Mouse (Mus musculus): ENCODE data around the gene Mllt10.

Gene Mllt10

DNA sequence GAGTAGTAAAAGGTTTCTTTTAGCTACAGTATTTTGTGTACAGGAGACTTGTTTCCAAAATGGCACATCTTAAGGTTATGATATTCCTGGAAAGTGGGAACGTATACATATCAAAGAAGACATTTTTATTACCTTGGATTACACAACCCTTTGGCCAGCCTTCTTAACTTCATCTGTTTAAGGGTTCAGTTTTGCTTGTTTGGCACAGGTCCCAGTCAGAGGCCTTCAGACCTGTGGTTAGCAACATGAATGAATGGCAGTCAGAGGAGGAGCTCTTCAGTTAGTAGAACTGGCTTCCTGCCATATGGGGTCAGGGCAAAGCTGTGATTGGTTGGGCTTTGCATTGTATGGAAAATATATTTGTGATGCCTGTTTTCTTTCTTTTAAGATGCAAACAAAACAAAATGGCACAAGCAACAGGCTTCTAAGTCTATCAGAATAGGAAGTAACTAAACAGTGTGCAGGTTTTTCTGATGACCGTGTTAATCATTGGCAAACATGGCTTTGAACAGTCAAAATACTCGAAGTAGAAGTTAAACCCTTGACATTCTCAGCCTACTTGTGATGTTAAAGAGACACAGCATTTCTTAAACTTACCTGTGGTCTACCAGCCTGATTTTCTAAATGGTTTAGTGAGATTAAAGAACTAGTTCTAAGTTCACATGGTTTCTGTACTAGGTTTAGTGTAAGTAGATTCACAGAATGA, 140.8 kb downstream of the Mllt10 start:
- DNase-seq (ENCODE audit: low spot score in 2 of 2): no peak

DNA sequence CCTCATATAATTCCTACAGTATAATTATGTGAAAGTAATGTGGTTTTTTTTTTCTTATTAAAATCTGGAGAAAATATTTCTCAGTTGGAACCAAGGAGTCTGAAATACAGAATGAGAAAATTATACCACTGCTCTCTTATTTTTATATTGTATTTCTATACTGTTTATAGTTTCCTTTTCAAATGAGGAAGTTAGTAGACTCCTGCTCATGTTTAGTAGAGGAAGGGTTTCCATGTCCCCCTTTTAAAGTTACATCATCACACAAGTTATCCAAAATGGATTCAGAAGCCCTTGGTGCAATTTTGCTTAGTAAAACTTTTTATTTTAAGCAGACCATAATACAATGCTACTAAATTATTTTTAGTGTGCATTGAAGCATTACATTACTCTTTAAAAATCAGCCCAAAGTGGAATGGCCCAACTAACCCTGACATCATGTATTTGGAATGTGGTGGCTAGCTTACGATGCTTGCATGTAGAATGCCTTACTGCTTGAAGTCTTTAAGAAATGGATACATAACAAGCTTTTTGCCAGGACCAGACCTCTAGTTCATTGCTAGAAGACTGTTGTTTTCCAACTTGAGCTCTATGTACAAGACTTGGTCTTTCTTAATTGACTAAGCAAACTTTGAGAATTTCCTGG, 146.9 kb downstream of the Mllt10 start:
- no peak for DNase-seq (ENCODE audit: low spot score in 2 of 2)

DNA sequence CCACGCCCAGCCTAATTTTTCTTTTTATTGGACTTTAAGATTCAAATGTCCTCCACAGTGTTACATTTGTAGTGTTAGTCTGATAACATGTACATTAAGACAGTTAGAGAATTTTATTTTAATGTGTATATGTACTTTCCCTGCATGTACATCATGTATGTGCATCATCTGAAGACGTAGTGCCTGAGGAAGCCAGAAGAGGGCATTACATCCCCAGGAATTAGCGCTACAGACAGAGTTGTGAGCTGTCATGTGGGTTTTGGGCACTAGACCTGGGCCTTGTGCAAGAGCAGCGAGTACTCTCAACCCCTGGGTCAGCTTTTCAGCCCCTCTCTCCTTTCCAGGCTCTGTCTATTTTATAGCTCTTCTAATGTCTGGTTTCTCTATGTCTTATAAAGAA, 147.9 kb downstream of the Mllt10 start:
- no peak for DNase-seq (ENCODE audit: low spot score in 2 of 2)

DNA sequence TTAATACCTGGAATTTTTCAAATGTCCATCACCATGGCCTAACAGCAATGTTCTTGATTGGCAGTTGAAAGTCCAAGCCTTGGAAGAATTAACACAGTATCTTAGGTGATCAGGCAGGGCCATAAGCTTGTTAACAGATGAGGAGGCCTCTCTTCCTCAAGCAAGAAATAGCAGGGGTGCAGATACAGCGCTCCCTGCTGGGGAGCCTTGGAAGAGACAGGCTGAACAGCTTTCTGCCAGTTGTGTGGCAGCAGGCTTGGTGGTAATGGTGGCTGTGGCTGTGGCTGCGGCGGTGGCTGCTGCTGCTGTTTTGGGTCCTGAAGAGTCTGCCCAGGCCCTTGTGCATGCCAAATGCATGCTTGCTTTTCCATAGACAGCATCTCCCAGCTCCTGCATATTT, 150.1 kb downstream of the Mllt10 start:
- DNase-seq (ENCODE audit: low spot score in 2 of 2): peak; percentile 57 to 81

DNA sequence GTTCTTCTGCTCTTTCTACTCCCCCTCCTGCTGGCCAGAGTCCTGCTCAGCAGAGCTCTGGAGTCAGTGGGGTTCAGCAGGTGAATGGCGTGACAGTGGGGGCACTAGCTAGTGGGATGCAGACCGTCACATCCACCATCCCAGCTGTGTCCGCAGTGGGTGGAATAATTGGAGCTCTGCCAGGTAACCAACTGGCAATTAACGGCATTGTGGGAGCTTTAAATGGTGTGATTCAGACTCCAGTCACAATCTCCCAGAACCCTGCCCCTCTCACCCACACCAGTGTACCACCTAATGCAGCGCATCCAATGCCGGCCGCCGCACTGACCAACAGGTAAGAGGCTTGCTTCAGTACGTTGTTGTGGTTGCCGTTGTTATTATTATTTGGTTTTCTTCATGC, 151.8 kb downstream of the Mllt10 start:
- DNase-seq (ENCODE audit: low spot score in 2 of 2): no peak

DNA sequence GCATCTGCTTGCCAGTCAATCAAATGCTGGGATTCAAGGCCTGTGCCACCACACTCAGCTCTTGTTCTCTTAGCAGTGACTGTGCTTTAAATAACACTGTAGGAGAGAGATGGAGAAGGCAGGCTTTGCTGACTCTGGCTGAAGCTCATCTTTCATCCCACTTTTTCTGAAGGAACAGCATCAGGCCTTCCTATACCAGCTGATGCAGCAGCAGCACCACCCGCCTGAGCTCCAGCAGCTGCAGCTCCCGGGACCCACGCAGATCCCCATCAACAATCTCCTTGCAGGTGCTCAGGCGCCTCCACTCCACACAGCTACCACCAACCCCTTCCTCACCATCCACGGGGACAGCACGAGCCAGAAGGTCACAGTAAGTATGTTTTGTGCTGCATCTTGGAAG, 153.5 kb downstream of the Mllt10 start:
- no peak for DNase-seq (ENCODE audit: low spot score in 2 of 2)

DNA sequence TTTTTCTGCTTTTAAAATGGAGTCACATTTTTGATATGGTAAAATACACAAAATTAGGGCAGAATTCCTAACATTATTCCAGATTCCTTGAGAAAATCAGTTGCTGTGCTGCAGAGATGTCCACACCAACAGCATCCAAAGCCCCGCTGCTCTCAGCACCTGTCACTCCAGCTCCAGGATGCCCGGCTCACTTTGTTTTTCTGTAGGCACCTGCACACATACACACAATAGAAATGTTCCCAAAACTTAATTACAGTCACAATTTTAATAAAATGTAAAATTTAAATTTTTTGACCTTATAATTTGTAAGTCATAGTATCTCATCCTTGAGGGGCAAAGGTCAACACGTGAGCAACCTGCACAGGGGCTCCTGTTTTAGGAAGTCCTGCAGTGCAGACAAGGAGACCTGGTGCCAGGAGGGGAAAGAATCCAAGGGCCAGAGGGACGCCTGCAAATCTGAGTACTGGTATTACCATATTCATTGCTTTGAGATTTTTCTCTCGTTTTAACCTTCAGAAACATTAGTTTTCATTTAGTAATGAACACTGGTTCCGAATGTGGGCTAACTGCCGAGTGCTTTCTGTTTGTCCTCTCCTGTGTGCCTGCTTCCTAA, 154.3 kb downstream of the Mllt10 start:
- no peak for DNase-seq (ENCODE audit: low spot score in 2 of 2)

DNA sequence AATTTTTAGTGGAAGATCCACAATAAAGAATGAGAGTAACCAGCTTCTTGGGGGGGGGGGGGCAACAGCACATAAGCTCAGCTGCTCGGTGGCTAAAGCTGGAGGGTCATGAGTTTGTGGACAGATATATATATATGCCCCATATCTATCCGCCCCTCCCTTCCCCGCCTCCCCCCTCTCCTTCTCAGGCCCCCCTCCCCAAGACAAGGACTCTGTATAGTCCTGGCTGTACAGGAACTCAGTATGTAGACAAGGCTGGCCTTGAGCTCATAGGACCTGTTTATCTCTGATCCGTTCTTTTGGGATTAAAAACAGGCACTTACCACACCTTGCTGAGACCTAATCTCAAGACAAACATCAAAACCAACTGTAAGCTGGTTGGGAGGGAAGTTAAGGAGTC, 154.9 kb downstream of the Mllt10 start:
- no peak for DNase-seq (ENCODE audit: low spot score in 2 of 2)

DNA sequence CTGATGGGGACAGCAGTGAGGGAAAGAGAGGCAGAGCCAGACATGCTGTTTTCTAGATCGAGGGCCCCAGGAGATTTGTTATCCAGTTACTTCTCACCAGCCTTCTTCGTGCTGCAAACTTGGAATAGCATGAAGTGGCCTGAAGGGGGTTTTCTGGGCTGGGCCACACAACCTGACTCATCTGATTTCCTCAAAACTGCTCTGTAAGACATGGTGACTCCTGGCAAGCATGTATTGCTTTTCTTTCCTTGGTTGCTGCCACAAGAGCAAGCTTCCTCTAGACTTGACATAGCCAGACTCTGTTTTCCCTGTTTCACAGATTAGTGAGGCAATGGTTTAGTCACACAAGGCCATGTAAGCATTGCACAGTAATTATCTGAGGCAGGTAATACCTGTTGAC, 159.0 kb downstream of the Mllt10 start:
- no peak for DNase-seq (ENCODE audit: low spot score in 2 of 2)

DNA sequence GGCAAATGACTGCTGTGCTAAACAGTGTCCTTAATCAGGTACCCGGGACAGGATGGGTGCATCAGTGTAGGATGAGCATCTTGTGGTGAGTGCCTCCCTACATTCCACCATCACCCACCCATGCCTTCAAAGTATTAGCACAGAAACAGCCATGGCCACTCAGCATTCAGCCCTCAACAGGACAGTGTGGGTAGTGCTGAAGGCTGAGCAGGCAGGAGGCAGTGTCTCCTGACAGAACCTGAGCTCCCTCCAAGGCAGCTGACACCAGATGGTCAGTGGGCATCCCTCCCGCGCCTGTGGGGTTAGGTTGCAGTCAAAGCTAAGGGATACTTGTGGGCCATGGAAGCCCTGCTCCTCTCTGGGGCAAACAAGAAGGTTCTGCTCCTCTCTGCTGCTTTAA, 162.8 kb downstream of the Mllt10 start:
- DNase-seq (ENCODE audit: low spot score in 2 of 2): no peak

DNA sequence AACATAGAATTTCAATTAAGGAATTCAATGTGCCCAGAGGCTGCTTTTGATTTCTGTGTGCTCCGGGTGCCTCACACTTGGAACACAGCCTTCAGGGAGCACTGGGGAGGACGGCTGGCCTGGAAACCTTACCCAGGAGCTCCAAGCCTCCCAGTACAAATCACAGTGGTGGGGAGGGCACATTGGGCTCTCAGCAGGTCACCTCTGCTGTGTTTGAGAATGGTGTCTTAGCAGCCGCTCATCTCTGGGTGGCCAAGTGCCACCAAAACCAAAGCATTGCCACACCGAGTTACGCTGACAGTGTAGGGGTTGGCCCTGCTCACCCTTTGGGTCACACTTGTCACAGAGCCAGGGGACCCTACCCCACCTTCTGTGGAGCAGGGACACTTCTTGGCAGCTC, 163.5 kb downstream of the Mllt10 start:
- no peak for DNase-seq (ENCODE audit: low spot score in 2 of 2)

DNA sequence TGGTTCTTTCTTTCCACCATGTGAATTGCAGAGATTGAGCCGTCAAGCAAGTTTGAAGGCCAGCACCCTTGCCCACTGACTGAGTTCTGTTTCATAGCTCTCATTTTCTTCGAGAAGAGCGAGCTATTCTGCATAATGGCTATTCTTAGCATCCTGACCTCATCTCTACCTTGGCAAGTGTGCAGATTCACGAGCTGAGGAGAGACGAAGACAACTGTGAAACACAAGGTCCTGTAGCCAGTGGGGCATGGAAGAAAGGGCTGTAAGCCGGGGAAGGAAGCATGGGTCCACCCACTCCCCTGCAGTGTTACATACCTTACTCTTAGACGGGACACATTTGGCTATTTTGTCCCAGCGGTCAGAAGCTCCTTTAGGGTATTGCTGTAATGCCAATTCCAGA, 164.1 kb downstream of the Mllt10 start:
- no peak for DNase-seq (ENCODE audit: low spot score in 2 of 2)

DNA sequence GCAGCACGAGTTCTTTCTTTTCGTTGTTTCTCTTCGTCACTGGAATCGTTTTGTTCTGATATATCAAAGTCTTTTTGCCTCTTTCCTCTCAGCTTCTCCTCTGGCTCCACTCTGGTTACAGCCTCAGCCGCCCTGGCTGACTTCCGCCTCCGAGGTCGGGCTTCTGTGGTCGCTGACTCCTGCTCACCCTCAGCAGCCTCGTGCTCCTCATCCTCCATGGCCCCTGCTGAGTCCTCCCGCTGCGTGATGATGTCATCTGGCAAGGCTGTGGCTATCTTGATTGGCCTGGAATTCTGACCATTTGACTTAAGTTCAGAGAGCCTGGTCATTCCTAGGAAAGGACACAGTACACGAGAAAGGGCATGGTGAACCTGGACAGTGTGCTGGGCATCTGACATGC, 164.5 kb downstream of the Mllt10 start:
- DNase-seq (ENCODE audit: low spot score in 2 of 2): no peak

DNA sequence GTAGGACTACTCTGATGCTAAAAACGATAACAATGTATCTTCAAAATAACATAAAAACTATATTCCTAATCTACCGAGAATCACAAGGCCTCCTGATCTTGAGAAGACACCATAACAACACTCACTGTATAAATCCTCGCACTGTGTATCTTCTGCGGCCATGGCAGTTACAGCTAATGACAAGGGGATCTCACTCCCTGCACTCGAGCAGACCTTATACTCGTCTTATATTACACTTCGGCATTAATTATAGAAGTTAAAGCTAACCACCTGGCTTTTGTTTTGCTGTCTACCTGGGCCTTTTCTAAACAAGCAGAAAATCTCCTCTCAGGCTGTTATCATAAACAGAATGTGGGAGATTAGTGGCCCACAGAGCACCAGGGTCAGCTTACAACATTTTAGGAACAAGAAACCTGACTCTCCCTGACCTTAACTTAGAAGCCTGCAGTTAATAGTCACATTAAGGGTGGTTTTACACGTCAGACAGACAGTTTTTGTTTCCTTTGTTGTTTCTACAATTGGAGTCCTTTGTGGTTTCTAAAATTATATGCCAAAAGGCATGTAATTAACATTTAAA, 173.5 kb downstream of the Mllt10 start:
- DNase-seq (ENCODE audit: low spot score in 2 of 2): no peak

DNA sequence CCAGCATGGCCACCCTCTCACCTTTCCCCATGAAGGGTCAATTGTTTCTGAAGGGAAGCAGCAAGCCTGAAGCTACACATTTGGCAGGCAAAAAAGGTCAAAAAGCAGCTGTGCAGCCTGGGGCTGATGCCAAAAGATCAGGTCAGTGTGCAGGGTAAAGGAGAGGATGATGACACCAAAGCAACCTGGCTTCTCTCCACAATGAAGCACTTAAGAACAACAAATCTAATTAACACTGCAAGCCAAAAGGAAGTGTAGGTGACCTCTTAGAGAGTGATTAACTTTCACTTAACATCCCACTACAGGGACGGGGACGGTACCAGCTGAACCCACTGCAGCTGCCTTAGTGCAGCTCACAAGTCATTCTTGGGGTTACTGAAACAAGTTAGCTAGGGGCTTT, 174.2 kb downstream of the Mllt10 start:
- no peak for DNase-seq (ENCODE audit: low spot score in 2 of 2)

DNA sequence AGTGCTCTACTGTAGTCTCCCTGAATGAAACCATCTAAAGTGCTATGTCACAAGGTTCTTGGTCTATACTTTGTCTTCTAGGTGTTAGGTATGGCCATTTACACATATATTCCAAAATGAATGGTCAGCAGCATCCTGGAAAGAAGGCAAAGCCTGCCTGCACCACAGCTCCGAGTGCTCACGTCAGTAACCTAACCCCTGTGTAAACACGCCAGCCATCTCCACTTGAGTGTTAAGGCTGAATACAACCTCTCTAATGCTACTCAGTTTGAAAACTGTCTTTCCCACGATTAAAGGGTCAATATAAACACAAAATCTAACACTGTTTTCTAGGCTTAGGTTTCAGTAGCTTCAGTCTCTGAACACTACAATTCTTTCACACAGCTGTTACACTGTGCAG, 176.1 kb downstream of the Mllt10 start:
- no peak for DNase-seq (ENCODE audit: low spot score in 2 of 2)

DNA sequence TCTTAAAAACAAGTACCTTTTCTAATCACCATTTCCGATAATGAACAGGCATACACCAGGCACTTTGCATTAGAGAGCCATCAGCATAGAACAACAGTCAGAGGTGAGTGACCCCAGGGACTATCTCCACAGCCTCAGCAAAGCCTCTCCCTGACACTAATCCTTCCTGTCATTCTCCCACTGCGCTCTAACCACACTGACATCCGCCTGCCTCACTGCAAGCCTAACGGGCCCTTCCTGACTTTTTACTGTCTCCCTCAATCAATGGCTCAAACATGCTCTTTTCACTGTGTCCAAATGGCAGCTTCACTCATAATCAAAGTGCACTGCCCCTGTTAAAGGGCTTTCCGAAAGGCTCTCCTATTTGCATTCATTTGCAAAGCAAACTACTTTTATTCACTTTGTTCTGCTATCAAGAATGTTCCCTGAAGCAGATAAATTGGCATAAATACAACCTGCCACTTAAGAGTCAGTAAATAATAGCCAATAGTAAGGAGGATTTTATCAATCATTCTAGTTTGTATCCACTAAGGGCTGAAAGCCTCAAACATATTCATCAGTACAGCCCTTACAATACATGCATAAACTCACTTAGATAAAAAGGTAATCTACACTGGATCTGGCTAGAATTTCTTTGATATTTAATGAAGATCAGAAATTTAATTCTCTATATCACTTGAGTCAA, 178.0 kb downstream of the Mllt10 start:
- no peak for DNase-seq (ENCODE audit: low spot score in 2 of 2)

DNA sequence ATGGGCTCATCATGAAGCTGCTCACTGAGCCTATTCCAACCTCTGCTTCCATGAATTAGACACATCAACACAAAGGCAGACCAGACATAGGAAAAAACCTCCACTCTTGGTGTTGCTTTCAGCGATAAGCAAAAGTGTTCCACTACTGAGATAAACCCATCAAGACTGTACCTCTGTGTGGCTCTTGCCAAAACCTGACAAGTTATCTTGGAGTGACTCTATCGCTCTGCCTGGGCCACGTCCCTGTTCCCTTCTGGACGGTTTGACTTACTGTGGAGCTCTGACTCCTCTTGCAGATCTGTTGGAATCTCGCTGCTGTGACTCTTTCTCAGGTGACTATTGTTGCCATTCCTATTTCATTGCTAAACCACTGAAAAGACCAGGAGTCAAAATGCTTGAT, 180.5 kb downstream of the Mllt10 start:
- no peak for DNase-seq (ENCODE audit: low spot score in 2 of 2)

DNA sequence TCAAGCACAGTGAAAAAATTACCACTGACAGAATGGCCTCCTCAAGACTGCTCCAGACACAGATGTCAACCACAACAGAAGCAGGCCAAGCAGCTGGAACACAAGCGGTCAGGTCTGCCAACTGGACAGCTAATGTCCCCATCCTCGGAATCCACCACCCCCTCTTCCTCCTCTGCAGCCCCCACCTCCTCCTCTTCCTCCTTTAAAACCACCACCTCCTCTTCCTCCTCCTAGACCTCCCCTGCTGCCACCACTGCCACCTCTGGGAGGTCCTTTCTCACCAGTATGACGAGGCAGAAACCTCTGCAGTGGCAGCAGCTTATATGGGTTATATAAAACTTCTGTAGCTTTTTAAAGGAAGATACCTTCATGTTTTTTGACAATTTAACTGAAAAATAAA, 194.2 kb downstream of the Mllt10 start:
- DNase-seq (ENCODE audit: low spot score in 2 of 2): no peak
